Mouse (Mus musculus) liver, embryonic 11.5 days (tissue): ENCODE measurements around the gene Cadm4. TPM values are rescaled to one million over a fixed set of nuclear protein-coding genes. Genes with fewer than 3 reads are reported as not detected.
A peak's percentile ranks its signal among the peaks of the same experiment; 100 is the strongest.

ENCODE experiments used
- ATAC-seq: fragments of 200-750 bp; cut with Nextera tagmentation; replicated peaks from 2 replicates; pipeline ENCODE4 v1.8.0; 2017; ENCODE audit warnings: moderate number of reproducible peaks, mild to moderate bottlenecking, moderate TSS enrichment, moderate library complexity; ENCODE audit not compliant: low FRiP score
- DNase-seq: peaks from one replicate; pipeline ENCODE4 v3.0.0-alpha.2; 2017; ENCODE audit warnings: low spot score
- H3K27ac ChIP-seq: fragments of 300-500 bp; sonication (generic); 2 replicates; pipeline ENCODE4 v1.5.1; 2014; ENCODE audit warnings: mild to moderate bottlenecking, low read depth, low read length, control low read depth
- H3K27me3 ChIP-seq: fragments of 300-500 bp; sonication (generic); replicated peaks from 2 replicates; pipeline ENCODE4 v1.6.1; 2014; ENCODE audit warnings: low read length, mixed read lengths; ENCODE audit not compliant: control insufficient read depth, insufficient read depth
- H3K36me3 ChIP-seq: fragments of 300-500 bp; sonication (generic); 2 replicates; pipeline ENCODE4 v1.6.1; 2014; ENCODE audit warnings: mild to moderate bottlenecking, low read length, moderate library complexity, mixed read lengths; ENCODE audit not compliant: control insufficient read depth, insufficient read depth
- H3K4me1 ChIP-seq: fragments of 300-500 bp; sonication (generic); replicated peaks from 2 replicates; pipeline ENCODE4 v1.6.1; 2014; ENCODE audit warnings: low read length, mixed read lengths; ENCODE audit not compliant: control insufficient read depth, insufficient read depth
- H3K4me2 ChIP-seq: fragments of 300-500 bp; sonication (generic); 2 replicates; pipeline ENCODE4 v1.6.1; 2014; ENCODE audit warnings: mild to moderate bottlenecking, control low read depth, moderate library complexity
- H3K4me3 ChIP-seq: fragments of 300-500 bp; sonication (generic); 2 replicates; pipeline ENCODE4 v1.5.1; 2014; ENCODE audit warnings: low read depth, low read length, control low read depth
- H3K9ac ChIP-seq: fragments of 300-500 bp; sonication (generic); 2 replicates; pipeline ENCODE4 v1.6.1; 2014; ENCODE audit warnings: low read depth, low read length, control low read depth
- H3K9me3 ChIP-seq: fragments of 300-500 bp; sonication (generic); 2 replicates; pipeline ENCODE4 v1.6.1; 2016; ENCODE audit warnings: low read length, inconsistent platforms, mixed read lengths; ENCODE audit not compliant: control insufficient read depth
- WGBS: fragments of 180-500 bp; shearing (Covaris S2); extraction: QIAGEN DNeasy Blood & Tissue Kit; methylation state at CpG from one replicate; pipeline ENCODE4 v1.1.7; 2014; 5-methylcytosine and 5-hydroxymethylcytosine counted together
- polyA plus RNA-seq: library from polyadenylated mRNA; unstranded; fragments of >200 nt; fragmentation: Nextera tagmentation; extraction: Ambion mirVana; gene quantifications from 2 replicates; pipeline ENCODE4 v1.2.1, GENCODE M21; 2014

Gene Cadm4
- polyA plus RNA-seq, 1 experiment from 2014 or later = 0.25 TPM

- Histone ChIP-seq H3K4me2 (no peak overlapping the region), H3K9ac (no peak overlapping the region), H3K4me3 (no peak overlapping the region), H3K36me3 (no peaks in the 10 kb centered on the region), H3K27ac (no peak overlapping the region), H3K27me3 (no peaks in the 10 kb centered on the region), H3K4me1 (peaks cover 7% of the 10 kb centered on the region), H3K9me3 (no peaks in the 10 kb centered on the region)
- WGBS = 80% methylated on average over 6 of the region's 6 CpGs
- DNase-seq = no peak
- ATAC-seq = no peak
Measured at GRCm38 (mm10) chr7:24524978-24525377, 43.2 kb downstream of the Cadm4 start.

DNA sequence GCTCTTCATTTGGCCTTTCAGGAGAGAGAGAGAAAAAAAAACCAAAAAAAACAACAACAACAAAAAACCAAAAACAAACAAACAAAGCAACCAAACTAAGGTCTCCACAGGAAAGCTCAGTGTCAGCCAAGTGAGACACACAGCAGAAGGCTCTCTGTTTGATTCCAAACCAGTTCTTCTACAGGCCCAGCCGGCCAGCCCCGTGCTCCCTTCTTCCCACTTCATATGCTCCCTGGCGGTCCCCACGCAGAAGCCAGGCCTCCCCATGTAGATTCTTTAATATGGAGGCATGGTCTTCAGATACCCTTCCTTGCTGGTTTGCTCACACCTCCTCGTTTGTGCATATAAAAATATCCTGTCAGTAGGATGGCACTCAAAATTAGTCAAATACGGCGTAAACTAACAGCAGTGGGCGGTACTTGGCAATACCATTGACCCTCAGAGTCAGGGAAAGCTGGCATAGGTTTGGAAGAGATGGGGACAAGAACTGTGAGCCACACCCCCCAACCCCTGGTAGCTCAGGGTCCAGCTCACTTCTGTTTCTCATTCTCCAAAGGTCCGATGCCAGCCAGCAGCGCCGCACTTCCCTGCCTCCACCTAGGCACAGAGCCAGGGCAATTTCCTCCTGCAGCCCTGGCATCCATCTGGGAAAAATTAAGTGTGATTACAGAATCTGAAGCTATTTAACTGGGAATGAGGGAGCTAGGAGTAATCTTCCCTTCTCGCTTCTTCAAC, 44.0 kb downstream of the Cadm4 start:
- H3K4me2 ChIP-seq = no peak overlapping the region
- H3K4me3 ChIP-seq = no peak overlapping the region
- peaks cover 7% of the 10 kb centered on the region for H3K4me1 ChIP-seq
- no peaks in the 10 kb centered on the region for H3K36me3 ChIP-seq
- no peak overlapping the region for H3K9ac ChIP-seq
- H3K27me3 ChIP-seq = no peaks in the 10 kb centered on the region
- WGBS = 86% methylated on average over 12 of the region's 12 CpGs
- no peaks in the 10 kb centered on the region for H3K9me3 ChIP-seq
- H3K27ac ChIP-seq = no peak overlapping the region
- ATAC-seq (no peak), DNase-seq (no peak)

DNA sequence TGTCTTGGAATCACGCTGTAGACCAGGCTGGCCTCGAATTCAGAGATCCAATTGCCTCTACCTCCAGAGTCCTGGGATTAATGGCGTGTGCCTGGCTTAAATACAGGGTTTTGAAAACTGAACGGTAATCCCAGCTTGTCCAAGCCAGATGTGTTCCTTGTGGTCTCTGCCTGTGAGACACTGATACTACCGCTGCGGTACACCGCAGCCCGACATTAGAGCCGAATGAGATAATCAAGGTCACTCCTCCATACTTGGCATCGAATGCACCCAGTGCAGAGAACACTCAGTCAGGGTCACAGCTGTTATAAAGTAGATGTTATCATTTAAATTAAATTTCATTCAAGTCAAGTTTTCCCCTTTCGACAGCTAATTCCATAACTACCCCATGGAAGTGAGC, 47.0 kb downstream of the Cadm4 start:
- Histone ChIP-seq H3K4me3 (no peak overlapping the region), H3K4me2 (peak overlapping the region; percentile 96; the same call in 1 of the 2 replicates), H3K27ac (no peak overlapping the region), H3K27me3 (peaks cover 8% of the 10 kb centered on the region), H3K4me1 (peaks cover 15% of the 10 kb centered on the region), H3K36me3 (peaks cover 6% of the 10 kb centered on the region), H3K9me3 (no peaks in the 10 kb centered on the region), H3K9ac (no peak overlapping the region)
- 89% methylated on average over 11 of the region's 11 CpGs for WGBS
- no peak for DNase-seq
- ATAC-seq = no peak

DNA sequence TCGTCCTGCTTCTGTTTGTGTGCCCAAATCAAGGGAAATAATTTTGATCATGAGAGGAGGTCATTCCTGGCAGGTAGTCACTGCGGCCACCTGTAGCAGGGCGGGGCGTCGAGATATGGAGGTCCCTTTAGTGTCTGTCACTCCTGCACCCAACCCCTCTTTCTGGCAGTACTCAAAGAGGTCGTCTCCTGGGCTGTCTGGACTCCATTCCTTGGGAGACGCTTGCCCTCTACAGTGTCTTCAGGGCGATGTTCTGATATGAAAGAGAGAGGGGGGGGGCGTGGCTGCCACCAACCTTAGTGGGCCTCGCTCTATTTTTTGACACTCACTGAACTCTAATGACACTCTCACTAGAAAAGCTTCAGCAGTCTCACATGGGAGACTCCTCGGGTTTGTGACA, 47.8 kb downstream of the Cadm4 start:
- peaks cover 13% of the 10 kb centered on the region for H3K27me3 ChIP-seq
- no peak for DNase-seq

GRCm38 (mm10) chr7:24530062-24530931, 48.5 kb downstream of the Cadm4 start, which contains the start of gene Irgq:
TSS of gene Irgq (plus strand) at chr7:24530689.
- Histone ChIP-seq H3K36me3 (peaks cover 9% of the 10 kb centered on the region), H3K27ac (peak within 1 kb of the TSS; percentile 71), H3K9me3 (no peaks in the 10 kb centered on the region), H3K4me1 (peaks cover 15% of the 10 kb centered on the region), H3K4me2 (peak within 1 kb of the TSS; percentile 96), H3K9ac (peak within 1 kb of the TSS; percentile 80), H3K4me3 (peak within 1 kb of the TSS; percentile 67), H3K27me3 (peaks cover 13% of the 10 kb centered on the region)
- peak; percentile 95 for DNase-seq
- ATAC-seq = peak; percentile 93
- WGBS = under 1% methylated on average over 44 of the region's 44 CpGs

More for the DNA sequence above, 47.8 kb downstream of the Cadm4 start:
- Histone ChIP-seq H3K9me3 (no peaks in the 10 kb centered on the region), H3K9ac (peak overlapping the region; percentile 77), H3K27ac (peak overlapping the region; percentile 71; the same call in 1 of the 2 replicates), H3K4me2 (peak overlapping the region; percentile 96), H3K4me3 (peak overlapping the region; percentile 67), H3K4me1 (peaks cover 15% of the 10 kb centered on the region), H3K36me3 (peaks cover 9% of the 10 kb centered on the region)
- 49% methylated on average over 11 of the region's 11 CpGs for WGBS
- no peak for ATAC-seq

DNA sequence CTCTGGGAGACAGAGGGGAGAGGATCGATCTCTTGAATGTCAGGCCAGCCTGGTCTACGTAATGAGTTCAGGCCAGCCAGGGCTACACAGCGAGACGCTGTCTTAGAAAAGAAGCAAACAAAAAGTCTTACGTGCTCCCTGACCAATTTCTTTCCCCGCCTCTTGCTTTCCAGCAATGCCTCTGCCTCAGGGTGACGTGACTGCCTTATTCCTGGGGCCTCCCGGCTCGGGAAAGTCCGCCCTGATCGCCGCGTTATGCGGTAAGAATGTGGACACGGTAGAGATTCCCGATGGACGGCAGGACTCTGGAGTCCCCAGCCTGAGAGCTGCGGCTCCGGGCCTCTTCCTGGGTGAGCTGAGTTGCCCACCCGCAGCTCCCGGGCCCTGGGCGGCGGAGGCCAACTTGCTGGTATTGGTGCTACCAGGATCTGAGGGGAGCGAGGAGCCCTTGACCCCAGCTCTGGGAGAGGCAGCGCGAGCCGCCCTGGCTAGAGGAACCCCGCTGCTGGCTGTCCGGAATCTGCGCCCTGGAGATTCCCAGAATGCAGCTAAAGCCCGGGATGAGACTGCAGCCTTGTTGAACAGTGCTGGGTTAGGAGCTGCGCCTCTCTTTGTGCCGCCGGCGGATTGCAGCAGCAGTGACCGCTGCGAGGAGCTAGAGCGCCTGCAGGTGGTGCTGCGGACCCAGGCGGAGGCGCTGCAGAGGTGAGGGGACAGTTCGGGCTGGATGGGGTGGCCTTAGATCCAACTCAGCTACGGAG, 49.6 kb downstream of the Cadm4 start:
- WGBS = 3% methylated on average over 43 of the region's 43 CpGs
- H3K9me3 ChIP-seq = no peaks in the 10 kb centered on the region
- peak overlapping the region; percentile 71 for H3K27ac ChIP-seq
- peaks cover 13% of the 10 kb centered on the region for H3K27me3 ChIP-seq
- H3K4me2 ChIP-seq = peak overlapping the region; percentile 96
- peaks cover 15% of the 10 kb centered on the region for H3K4me1 ChIP-seq
- peak; percentile 80 for DNase-seq
- peak overlapping the region; percentile 67 for H3K4me3 ChIP-seq
- ATAC-seq = peak; percentile 63
- peak overlapping the region; percentile 80 for H3K9ac ChIP-seq
- H3K36me3 ChIP-seq = peaks cover 9% of the 10 kb centered on the region

DNA sequence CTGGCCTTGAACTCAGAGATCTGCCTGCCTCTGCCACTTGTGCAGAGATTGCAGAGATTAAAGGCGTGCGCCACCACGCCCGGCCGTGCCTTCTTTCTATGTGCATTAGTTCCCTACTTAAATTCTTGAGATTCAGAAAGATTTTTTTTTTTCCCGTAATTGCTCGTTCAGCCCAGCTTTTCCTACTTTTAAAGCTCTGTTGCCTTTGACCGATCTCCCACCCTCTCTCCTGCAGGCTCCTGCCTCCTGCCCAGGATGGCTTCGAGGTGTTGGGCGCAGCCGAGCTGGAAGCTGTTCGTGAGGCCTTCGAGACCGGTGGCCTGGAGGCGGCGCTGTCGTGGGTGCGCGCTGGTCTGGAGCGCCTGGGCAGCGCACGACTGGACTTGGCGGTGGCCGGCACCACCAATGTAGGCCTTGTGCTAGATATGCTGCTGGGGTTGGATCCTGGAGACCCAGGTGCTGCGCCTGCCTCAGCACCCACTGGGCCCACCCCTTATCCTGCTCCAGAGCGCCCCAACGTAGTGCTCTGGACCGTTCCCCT, 51.3 kb downstream of the Cadm4 start:
- peaks cover 15% of the 10 kb centered on the region for H3K4me1 ChIP-seq
- H3K36me3 ChIP-seq = peaks cover 9% of the 10 kb centered on the region
- no peak overlapping the region for H3K9ac ChIP-seq
- WGBS = 82% methylated on average over 28 of the region's 28 CpGs
- no peak overlapping the region for H3K4me2 ChIP-seq
- H3K9me3 ChIP-seq = no peaks in the 10 kb centered on the region
- no peak for DNase-seq
- no peak for ATAC-seq
- no peak overlapping the region for H3K4me3 ChIP-seq
- H3K27ac ChIP-seq = no peak overlapping the region
- peaks cover 13% of the 10 kb centered on the region for H3K27me3 ChIP-seq

DNA sequence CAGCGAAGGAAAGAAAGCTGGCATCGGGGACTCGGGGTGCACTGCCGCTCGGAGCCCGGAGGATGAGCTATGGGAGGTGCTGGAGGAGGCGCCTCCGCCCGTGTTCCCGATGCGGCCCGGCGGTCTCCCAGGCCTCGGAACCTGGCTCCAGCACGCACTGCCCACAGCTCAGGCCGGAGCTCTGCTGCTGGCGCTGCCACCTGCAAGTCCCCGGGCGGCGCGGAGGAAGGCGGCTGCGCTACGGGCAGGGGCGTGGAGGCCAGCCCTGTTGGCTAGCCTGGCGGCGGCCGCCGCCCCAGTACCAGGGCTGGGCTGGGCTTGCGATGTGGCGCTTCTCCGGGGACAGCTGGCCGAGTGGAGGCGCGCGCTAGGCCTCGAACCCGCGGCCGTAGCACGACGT, 52.0 kb downstream of the Cadm4 start:
- Histone ChIP-seq H3K9ac (no peak overlapping the region), H3K27me3 (peaks cover 13% of the 10 kb centered on the region), H3K4me3 (no peak overlapping the region), H3K27ac (no peak overlapping the region), H3K9me3 (no peaks in the 10 kb centered on the region), H3K4me1 (peaks cover 15% of the 10 kb centered on the region), H3K4me2 (peak overlapping the region; percentile 17; the same call in 1 of the 2 replicates), H3K36me3 (peaks cover 9% of the 10 kb centered on the region)
- no peak for DNase-seq
- no peak for ATAC-seq
- WGBS = 60% methylated on average over 42 of the region's 42 CpGs
